Mouse (Mus musculus): ENCODE results near the gene Nav2.

Gene Nav2

GRCm38 (mm10) chr7:49298431-49298839, 389.9 kb downstream of the Nav2 start:
- DNase-seq: no peak

- DNase-seq: no peak
Observed at GRCm38 (mm10) chr7:49301487-49301886, 393.0 kb downstream of the Nav2 start.

GRCm38 (mm10) chr7:49303600-49304411, 395.3 kb downstream of the Nav2 start:
- no peak for DNase-seq

- peak in 1 of 2 experiments; percentile 41 for DNase-seq
Observed at GRCm38 (mm10) chr7:49307717-49308116, 399.2 kb downstream of the Nav2 start.

- DNase-seq: no peak
Observed at GRCm38 (mm10) chr7:49309746-49310145, 401.2 kb downstream of the Nav2 start.

GRCm38 (mm10) chr7:49313945-49314344, 405.4 kb downstream of the Nav2 start:
- peak; percentile 36 to 51 for DNase-seq

GRCm38 (mm10) chr7:49315033-49315432, 406.5 kb downstream of the Nav2 start:
- DNase-seq: no peak

- DNase-seq: no peak
Observed at GRCm38 (mm10) chr7:49316600-49316999, 408.1 kb downstream of the Nav2 start.

- DNase-seq: no peak
Observed at GRCm38 (mm10) chr7:49318183-49318897, 409.8 kb downstream of the Nav2 start.

- DNase-seq: no peak
Observed at GRCm38 (mm10) chr7:49318898-49319293, 410.4 kb downstream of the Nav2 start.

GRCm38 (mm10) chr7:49319981-49320380, 411.5 kb downstream of the Nav2 start:
- no peak for DNase-seq

- DNase-seq: peak; percentile 62 to 67
Observed at GRCm38 (mm10) chr7:49321124-49321531, 412.6 kb downstream of the Nav2 start.

- no peak for DNase-seq
Observed at GRCm38 (mm10) chr7:49322179-49322578, 413.7 kb downstream of the Nav2 start.

GRCm38 (mm10) chr7:49324575-49324974, 416.1 kb downstream of the Nav2 start:
- no peak for DNase-seq

GRCm38 (mm10) chr7:49326136-49326722, 417.7 kb downstream of the Nav2 start:
- no peak for DNase-seq

- no peak for DNase-seq
Observed at GRCm38 (mm10) chr7:49326967-49327742, 418.6 kb downstream of the Nav2 start.

GRCm38 (mm10) chr7:49330181-49330580, 421.7 kb downstream of the Nav2 start:
- peak; percentile 41 to 57 for DNase-seq

GRCm38 (mm10) chr7:49331939-49332338, 423.4 kb downstream of the Nav2 start:
- no peak for DNase-seq

- peak in 1 of 2 experiments; percentile 31 for DNase-seq
Observed at GRCm38 (mm10) chr7:49332644-49333043, 424.1 kb downstream of the Nav2 start.

GRCm38 (mm10) chr7:49334163-49334562, 425.6 kb downstream of the Nav2 start:
- DNase-seq: no peak

- no peak for DNase-seq
Observed at GRCm38 (mm10) chr7:49335056-49335455, 426.5 kb downstream of the Nav2 start.

GRCm38 (mm10) chr7:49336725-49337124, 428.2 kb downstream of the Nav2 start:
- no peak for DNase-seq

- no peak for DNase-seq
Observed at GRCm38 (mm10) chr7:49337710-49338109, 429.2 kb downstream of the Nav2 start.

All from cerebellum, postnatal 14 days (tissue).